Mouse (Mus musculus): Measurements from ENCODE around the gene Kcnd3.

DNA sequence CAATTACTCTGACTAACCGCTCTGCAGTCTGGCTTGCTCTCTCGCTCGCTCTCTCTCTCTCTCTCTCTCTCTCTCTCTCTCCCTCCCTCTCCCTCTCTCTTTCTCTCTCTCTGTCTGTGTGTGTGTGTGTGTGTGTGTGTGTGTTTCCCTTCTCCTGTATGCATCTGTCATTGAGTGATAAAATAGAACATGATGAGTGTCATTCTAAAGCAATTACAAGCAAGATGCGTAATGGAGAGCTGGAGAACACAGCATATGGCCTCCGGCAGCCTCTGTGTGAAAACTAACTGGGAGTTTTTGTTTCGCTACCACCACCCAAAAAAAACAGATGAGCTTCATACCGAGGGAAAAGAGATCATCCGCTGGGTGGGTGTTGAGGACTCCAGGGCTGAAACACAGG is 29.3 kb downstream of the Kcnd3 start:
- TF ChIP-seq CTCF (IDR thresholded peaks at IDR 0.05; ENCODE audit: low read depth) (no peak), EP300 (IDR thresholded peaks at IDR 0.05; ENCODE audit: low read depth) (no peak)

All from liver, postnatal 0 days (tissue).